Comparison of ENCODE assay signal across 32 mouse cellular contexts in genomic region chr6:85515941-85516340, GRCm38 (mm10). TPM values are rescaled to one million over a fixed set of nuclear protein-coding genes. Genes with fewer than 3 reads are reported as not detected.
DNase-seq lines count a peak whose midpoint lies in the region; ATAC-seq and TF ChIP-seq lines count a peak whose summit lies in the region.
"Had no signal": no experiment of that assay in that cellular context is flagged by ENCODE, and none has a peak within 500 bp of the region (broad histone marks: within the 10 kb centered on the region; RNA-seq: fewer than 3 reads in every experiment).

No protein-coding gene starts in this region.

- no peak overlapping the region for H3K4me3 ChIP-seq in hindbrain, postnatal 0 days (ENCODE audit: low read length)
- H3K4me3 ChIP-seq in hindbrain, embryonic 14.5 days (replicated peaks; ENCODE audit: low read length), result no peak overlapping the region
- H3K4me3 ChIP-seq: embryonic facial prominence, embryonic 15.5 days; heart, embryonic 12.5 days; hindbrain, embryonic 10.5 days; limb, embryonic 12.5 days had no signal

- no peak overlapping the region for H3K4me2 ChIP-seq in hindbrain, postnatal 0 days (ENCODE audit: low read depth, low read length)
- no peak overlapping the region for H3K4me2 ChIP-seq in hindbrain, embryonic 14.5 days (replicated peaks)
- H3K4me2 ChIP-seq: embryonic facial prominence, embryonic 15.5 days; heart, embryonic 12.5 days; limb, embryonic 12.5 days; liver, embryonic 11.5 days; midbrain, embryonic 11.5 days had no signal

- no peaks in the 10 kb centered on the region for H3K9me3 ChIP-seq in hindbrain, postnatal 0 days (ENCODE audit: low read length)
- H3K9me3 ChIP-seq in hindbrain, embryonic 14.5 days (ENCODE audit: control insufficient read depth, low read length), result no peaks in the 10 kb centered on the region
- H3K9me3 ChIP-seq: embryonic facial prominence, embryonic 15.5 days; heart, embryonic 12.5 days; hindbrain, embryonic 10.5 days had no signal

- H3K27ac ChIP-seq in hindbrain, postnatal 0 days, result no peak overlapping the region
- H3K27ac ChIP-seq in hindbrain, embryonic 14.5 days, result no peak overlapping the region
- H3K27ac ChIP-seq: embryonic facial prominence, embryonic 15.5 days; hindbrain, embryonic 10.5 days; kidney, postnatal 0 days; limb, embryonic 12.5 days had no signal

- 45% methylated on average over 4 of the region's 4 CpGs for WGBS in hindbrain, postnatal 0 days
- WGBS in hindbrain, embryonic 14.5 days, result 61% methylated on average over 4 of the region's 4 CpGs

- H3K27me3 ChIP-seq in hindbrain, postnatal 0 days (ENCODE audit: insufficient read depth, low read length), result peaks cover 34% of the 10 kb centered on the region
- H3K27me3 ChIP-seq in hindbrain, embryonic 14.5 days (ENCODE audit: control insufficient read depth, insufficient read depth, low read length), result peaks cover 54% of the 10 kb centered on the region

- TF ChIP-seq CTCF in hindbrain, postnatal 0 days (IDR thresholded peaks at IDR 0.05; ENCODE audit: low read depth), result no peak
- no peak for TF ChIP-seq CTCF in brain, embryonic 14.5 days (IDR thresholded peaks at IDR 0.05; ENCODE audit: borderline replicate concordance, extremely low read depth, insufficient read depth, insufficient read length)

- no peak for TF ChIP-seq POLR2A in brain, embryonic 14.5 days (IDR thresholded peaks at IDR 0.05; ENCODE audit: borderline replicate concordance, extremely low read depth, insufficient read depth, insufficient read length, poor library complexity, severe bottlenecking)

- H3K36me3 ChIP-seq in hindbrain, postnatal 0 days (ENCODE audit: insufficient read depth, low read length), result no peaks in the 10 kb centered on the region
- no peaks in the 10 kb centered on the region for H3K36me3 ChIP-seq in hindbrain, embryonic 14.5 days (replicated peaks; ENCODE audit: control insufficient read depth, insufficient read depth)
- H3K36me3 ChIP-seq: embryonic facial prominence, embryonic 15.5 days; G1E; heart, embryonic 12.5 days; hindbrain, embryonic 10.5 days; limb, embryonic 12.5 days had no signal

- peak; percentile 28 for ATAC-seq in hindbrain, postnatal 0 days
- no peak for ATAC-seq in hindbrain, embryonic 14.5 days (ENCODE audit: low FRiP score)
- ATAC-seq: forebrain, embryonic 14.5 days; inflammation-experienced regulatory T-cells, adult 6 months; liver, postnatal 0 days; lung, postnatal 0 days had no signal

- DNase-seq in hindbrain, postnatal 0 days (ENCODE audit: low spot score), result peak; percentile 73
- no peak for DNase-seq in hindbrain, embryonic 14.5 days (ENCODE audit: low spot score)
- DNase-seq in brain, embryonic 14.5 days (ENCODE audit: low read depth), result peak; percentile 42
- peak; percentile 96 for DNase-seq in cerebellum, adult 8-10 months
- DNase-seq in cerebellum, postnatal 36 days, result peak; percentile 97
- DNase-seq in thymus, adult 18-20 months, result no peak
- no peak for DNase-seq in layer of hippocampus, adult 8-10 months (ENCODE audit: low spot score in 2 of 2)
- DNase-seq in right cerebral cortex, adult 18-20 months, result no peak
- DNase-seq: adrenal gland, adult 8-10 months; B cell, adult 2 months; gastrocnemius, postnatal 10 days; heart, adult 11 months; heart, postnatal 10 days; kidney, adult 18-20 months; liver, postnatal 0 days; right cerebral cortex, postnatal 14 days; spleen, adult 18-20 months had no signal

- H3K4me1 ChIP-seq in hindbrain, postnatal 0 days (ENCODE audit: insufficient read depth, low read length), result peaks cover 25% of the 10 kb centered on the region
- peaks cover 14% of the 10 kb centered on the region for H3K4me1 ChIP-seq in hindbrain, embryonic 14.5 days (replicated peaks; ENCODE audit: control insufficient read depth, insufficient read depth, low read length)

- no peak overlapping the region for H3K9ac ChIP-seq in hindbrain, postnatal 0 days (replicated peaks; ENCODE audit: low read length)
- H3K9ac ChIP-seq in hindbrain, embryonic 14.5 days, result no peak overlapping the region
- H3K9ac ChIP-seq: embryonic facial prominence, embryonic 15.5 days; heart, embryonic 12.5 days; limb, embryonic 12.5 days; liver, postnatal 0 days had no signal

RNA-seq across cellular contexts. Expression of gene Egr4, which starts 2.6 kb away (rescaled TPM):
- total RNA-seq in hindbrain, postnatal 0 days (2014; rRNA removed), result 0.37 TPM in 1 of 2 replicates, not detected in the other
- polyA plus RNA-seq in hindbrain, postnatal 0 days (2015; fragmentation: Nextera tagmentation; extraction: Ambion mirVana), result 0.10 and 0.30 TPM in 2 replicates
- 0.08 and 0.18 TPM in 2 replicates for polyA plus RNA-seq in hindbrain, embryonic 14.5 days (2014; fragmentation: Nextera tagmentation; extraction: Ambion mirVana)
- 0.05 and 0.10 TPM in 2 replicates for polyA plus RNA-seq in brain, embryonic 14.5 days (2012; rRNA removed)
- 10 to 100 TPM; 18.5 to 24.4 (median 20.1) TPM for total RNA-seq in layer of hippocampus, adult 8-10 months (2022)
- total RNA-seq: adrenal gland, adult 8-10 months; CH12.LX; G1E; gastrocnemius, postnatal 10 days; heart, postnatal 10 days; megakaryocyte progenitor cell, adult 5-6 weeks; monocyte, adult 5-6 weeks; neutrophil, adult 5-6 weeks had no signal
- polyA plus RNA-seq: embryonic facial prominence, embryonic 15.5 days; forebrain, embryonic 14.5 days; G1E; heart, embryonic 12.5 days; hindbrain, embryonic 10.5 days; inflammation-experienced regulatory T-cells, adult 6 months; kidney, postnatal 0 days; limb, embryonic 12.5 days; liver, embryonic 11.5 days; liver, postnatal 0 days; lung, postnatal 0 days; midbrain, embryonic 11.5 days had no signal

RNA-seq across cellular contexts. Expression of gene Fbxo41, which starts 13.1 kb away (rescaled TPM):
- total RNA-seq in hindbrain, postnatal 0 days (2014; rRNA removed), result 60.1 and 62.4 TPM in 2 replicates
- 10.5 TPM in 2 replicates for polyA plus RNA-seq in hindbrain, postnatal 0 days (2015; fragmentation: Nextera tagmentation; extraction: Ambion mirVana)
- polyA plus RNA-seq in hindbrain, embryonic 14.5 days (2014; fragmentation: Nextera tagmentation; extraction: Ambion mirVana), result 10.3 and 12.7 TPM in 2 replicates
- polyA plus RNA-seq in brain, embryonic 14.5 days (2012; rRNA removed), result 17.7 and 24.5 TPM in 2 replicates
- total RNA-seq in layer of hippocampus, adult 8-10 months (2022), result 10 to 100 TPM; 68.2 to 87.1 (median 81.3) TPM
- total RNA-seq: heart, postnatal 10 days; megakaryocyte progenitor cell, adult 5-6 weeks; monocyte, adult 5-6 weeks; neutrophil, adult 5-6 weeks had no signal
- polyA plus RNA-seq: G1E; liver, postnatal 0 days; lung, postnatal 0 days had no signal

Comparison
In these comparisons a context has a peak if more than half of its experiments do, and no peak if none do; other contexts are left out.
1. DNase-seq: peak in hindbrain, postnatal 0 days (single experiment), brain, embryonic 14.5 days (single experiment), cerebellum, adult 8-10 months (single experiment) and cerebellum, postnatal 36 days (2 of 2); none in hindbrain, embryonic 14.5 days (single experiment), thymus, adult 18-20 months (0 of 2), layer of hippocampus, adult 8-10 months (0 of 2) and right cerebral cortex, adult 18-20 months (single experiment).